Mouse (Mus musculus) heart, postnatal 4 days (tissue): ENCODE data around the gene Olfr9. TPM values are rescaled to one million over a fixed set of nuclear protein-coding genes. Genes with fewer than 3 reads are reported as not detected.
"Not testable (repeated sequence)": the region's sequence is repeated elsewhere in the genome, so short reads cannot be mapped to it uniquely, and the experiment has no call there.

Source experiments
- DNase-seq: peaks from one replicate; pipeline ENCODE4 v3.0.0; 2021
- total RNA-seq, 2 experiments: library from RNA; stranded (reverse); gene quantifications; 2 replicates each; pipeline ENCODE4 v1.2.3; 2021

The Olfr9 gene
- total RNA-seq, 2 experiments from 2014 or later, result not detected

GRCm38 (mm10) chr10:129004032-129004920 lies 15.0 kb downstream of the Olfr9 start:
- DNase-seq, result no peak

- DNase-seq, result no peak
Observed at GRCm38 (mm10) chr10:129010288-129010841, 21.1 kb downstream of the Olfr9 start, which contains the start of gene Olfr763. Gene Olfr763, plus strand, starts transcription at chr10:129010791.

GRCm38 (mm10) chr10:129011511-129011910 lies 22.3 kb downstream of the Olfr9 start:
- not testable (repeated sequence) for DNase-seq

GRCm38 (mm10) chr10:129014477-129014876 lies 25.2 kb downstream of the Olfr9 start:
- no peak for DNase-seq

GRCm38 (mm10) chr10:129023319-129023718 lies 34.1 kb downstream of the Olfr9 start:
- DNase-seq, result no peak

- DNase-seq, result peak; percentile 41
Observed at GRCm38 (mm10) chr10:129026018-129026662, 36.9 kb downstream of the Olfr9 start.

- DNase-seq, result no peak
Observed at GRCm38 (mm10) chr10:129028343-129028742, 39.1 kb downstream of the Olfr9 start.

GRCm38 (mm10) chr10:129039796-129040195 lies 50.6 kb downstream of the Olfr9 start, which contains the start of gene Olfr764-ps1:
Gene Olfr764-ps1, minus strand, starts transcription at chr10:129039896.
- no peak for DNase-seq

Other genes starting within 250 kb of the Olfr9 start
- gene Dgka, start 244.6 kb upstream of the Olfr9 start, total RNA-seq, result 1 to 10 TPM; 5.3 to 6.5 TPM
- 10 to 100 TPM; 20.3 to 21.9 TPM for gene Pym1, start 241.5 kb upstream of the Olfr9 start, total RNA-seq
- 1 to 10 TPM; 2.3 to 2.9 TPM for gene Mmp19, start 198.5 kb upstream of the Olfr9 start, total RNA-seq
- gene Dnajc14, start 185.4 kb upstream of the Olfr9 start, total RNA-seq, result 10 to 100 TPM; 45.0 to 48.0 TPM
- 10 to 100 TPM; 12.8 to 15.4 TPM for gene Tmem198b, start 185.1 kb upstream of the Olfr9 start, total RNA-seq
- gene Sarnp, start 172.1 kb upstream of the Olfr9 start, total RNA-seq, result 10 to 100 TPM; 56.1 to 57.3 TPM
- 10 to 100 TPM in 1 of 2 experiments, 1 to 10 TPM in 1; 9.5 to 10.1 TPM for gene Ormdl2, start 167.8 kb upstream of the Olfr9 start, total RNA-seq
- gene Gdf11, start 97.7 kb upstream of the Olfr9 start, total RNA-seq, result 1 to 10 TPM; 3.8 to 4.1 TPM
- gene Cd63, start 88.4 kb upstream of the Olfr9 start, total RNA-seq, result 100 to 1,000 TPM; 216 to 226 TPM
- gene Rdh5, start 66.5 kb upstream of the Olfr9 start, total RNA-seq, result 1 to 10 TPM; 5.3 to 5.6 TPM
- 100 to 1,000 TPM; 152 to 180 TPM for gene Bloc1s1, start 65.4 kb upstream of the Olfr9 start, total RNA-seq
- gene Itga7, start 55.6 kb upstream of the Olfr9 start, total RNA-seq, result 10 to 100 TPM; 69.6 to 78.5 TPM
- gene Mettl7b, start 28.4 kb upstream of the Olfr9 start, total RNA-seq, result under 1 TPM in 1 of 2 experiments, not detected in 1; 0.21 TPM
- gene Olfr763, start 21.4 kb downstream of the Olfr9 start, total RNA-seq, result not detected
- not detected for gene Olfr764-ps1, start 50.5 kb downstream of the Olfr9 start, total RNA-seq
- gene Olfr765, start 60.6 kb downstream of the Olfr9 start, total RNA-seq, result not detected
- gene Olfr766-ps1, start 79.5 kb downstream of the Olfr9 start, total RNA-seq, result not detected
- not detected for gene Olfr767, start 93.5 kb downstream of the Olfr9 start, total RNA-seq
- gene Olfr768, start 109.9 kb downstream of the Olfr9 start, total RNA-seq, result not detected
- gene Olfr769, start 128.4 kb downstream of the Olfr9 start, total RNA-seq, result not detected
- gene Olfr770, start 149.6 kb downstream of the Olfr9 start, total RNA-seq, result not detected
- gene Olfr771, start 175.3 kb downstream of the Olfr9 start, total RNA-seq, result not detected
- gene Olfr772, start 188.5 kb downstream of the Olfr9 start, total RNA-seq, result not detected
- gene Olfr773, start 198.0 kb downstream of the Olfr9 start, total RNA-seq, result not detected
- gene Olfr774, start 246.8 kb downstream of the Olfr9 start, total RNA-seq, result not detected